Mouse (Mus musculus): ENCODE data around the gene Ralgps1.

GRCm38 (mm10) chr2:33269132-33269493, 102.2 kb downstream of the Ralgps1 start:
- TF ChIP-seq CTCF (IDR thresholded peaks at IDR 0.05) (no peak), EP300 (IDR thresholded peaks at IDR 0.05) (no peak)
